Mouse (Mus musculus) ES-Bruce4 (cell line): Measurements from ENCODE around the gene Foxs1. TPM values are rescaled to one million over a fixed set of nuclear protein-coding genes. Genes with fewer than 3 reads are reported as not detected.

Experiments
- H3K27ac ChIP-seq: 2 replicates; pipeline ENCODE4 v1.5.1; 2012; ENCODE audit warnings: low read length, inconsistent platforms; ENCODE audit not compliant: insufficient read depth
- H3K27me3 ChIP-seq: 2 replicates; pipeline ENCODE4 v1.6.1; 2012; ENCODE audit warnings: mild to moderate bottlenecking, low read length, inconsistent platforms; ENCODE audit not compliant: control insufficient read depth, poor library complexity, insufficient read depth, severe bottlenecking
- H3K36me3 ChIP-seq: 2 replicates; pipeline ENCODE4 v1.6.1; 2012; ENCODE audit warnings: inconsistent platforms, mild to moderate bottlenecking, low read length, moderate library complexity; ENCODE audit not compliant: control insufficient read depth, poor library complexity, insufficient read depth, severe bottlenecking
- H3K4me1 ChIP-seq: one replicate; pipeline ENCODE4 v1.8.1; 2011; ENCODE audit warnings: low read length; ENCODE audit not compliant: control insufficient read depth, insufficient read depth
- H3K4me3 ChIP-seq: 2 replicates; pipeline ENCODE4 v1.5.1; 2011; ENCODE audit warnings: low read depth, mild to moderate bottlenecking, low read length
- H3K9ac ChIP-seq: 2 replicates; pipeline ENCODE4 v1.6.1; 2012; ENCODE audit warnings: low read depth, mild to moderate bottlenecking, inconsistent platforms; ENCODE audit not compliant: poor library complexity, severe bottlenecking
- H3K9me3 ChIP-seq: replicated peaks from 2 replicates; pipeline ENCODE4 v1.6.1; 2012; ENCODE audit warnings: mild to moderate bottlenecking, low read length, inconsistent platforms; ENCODE audit not compliant: control insufficient read depth, poor library complexity, insufficient read depth, severe bottlenecking
- CTCF ChIP-seq: IDR thresholded peaks from one replicate; pipeline ENCODE4 v1.8.1; 2011; ENCODE audit warnings: low read depth, low read length
- EP300 ChIP-seq: IDR thresholded peaks from 2 replicates; pipeline ENCODE4 v1.6.1; 2011; ENCODE audit warnings: low read depth, low read length; ENCODE audit not compliant: insufficient read depth
- POLR2A ChIP-seq: IDR thresholded peaks from one replicate; pipeline ENCODE4 v1.8.1; 2011; ENCODE audit warnings: low read length; ENCODE audit not compliant: insufficient read depth
- polyA plus RNA-seq: library from polyadenylated mRNA; stranded (reverse); fragments of >200 nt; gene quantifications from 2 replicates; pipeline ENCODE4 v1.2.4, GENCODE M21; 2011; ENCODE audit warnings: low read depth; ENCODE audit not compliant: missing spikeins, insufficient read depth, insufficient read length

Gene Foxs1
- polyA plus RNA-seq, 1 experiment, result not detected

DNA sequence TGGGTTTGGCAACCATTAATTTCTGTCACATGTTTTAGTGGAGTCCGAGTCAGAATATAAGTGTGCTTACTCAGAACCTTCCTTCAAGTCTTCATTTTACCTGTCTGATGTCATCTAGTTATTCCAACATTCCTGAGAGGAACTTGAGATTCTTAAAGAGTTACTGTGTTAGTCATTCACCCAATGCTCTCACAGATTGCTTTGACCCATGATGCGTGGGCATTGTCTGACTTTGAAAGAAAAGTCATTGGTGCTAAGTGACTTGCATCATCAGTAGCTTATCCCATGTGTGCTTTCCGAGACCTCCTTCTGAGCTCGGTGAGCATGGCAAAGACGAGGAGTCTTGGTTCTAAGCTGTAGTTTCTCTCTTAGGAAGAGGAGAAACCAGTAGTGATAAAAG lies 44.2 kb downstream of the Foxs1 start:
- H3K36me3 ChIP-seq, result peaks cover 82% of the 10 kb centered on the region
- no peaks in the 10 kb centered on the region for H3K4me1 ChIP-seq

GRCm38 (mm10) chr2:152887230-152887629 lies 45.8 kb downstream of the Foxs1 start:
- H3K27ac ChIP-seq, result no peak overlapping the region
- H3K9ac ChIP-seq, result no peak overlapping the region
- no peaks in the 10 kb centered on the region for H3K9me3 ChIP-seq
- no peaks in the 10 kb centered on the region for H3K27me3 ChIP-seq
- TF ChIP-seq EP300, result no peak
- TF ChIP-seq CTCF, result no peak
- TF ChIP-seq POLR2A, result no peak
- no peak overlapping the region for H3K4me3 ChIP-seq
- peaks cover 80% of the 10 kb centered on the region for H3K36me3 ChIP-seq
- no peaks in the 10 kb centered on the region for H3K4me1 ChIP-seq

More for the DNA sequence above, 44.2 kb downstream of the Foxs1 start:
- Histone ChIP-seq H3K27me3 (no peaks in the 10 kb centered on the region), H3K9ac (no peak overlapping the region), H3K4me3 (no peak overlapping the region), H3K27ac (no peak overlapping the region), H3K9me3 (no peaks in the 10 kb centered on the region)
- no peak for TF ChIP-seq CTCF
- no peak for TF ChIP-seq POLR2A
- no peak for TF ChIP-seq EP300

DNA sequence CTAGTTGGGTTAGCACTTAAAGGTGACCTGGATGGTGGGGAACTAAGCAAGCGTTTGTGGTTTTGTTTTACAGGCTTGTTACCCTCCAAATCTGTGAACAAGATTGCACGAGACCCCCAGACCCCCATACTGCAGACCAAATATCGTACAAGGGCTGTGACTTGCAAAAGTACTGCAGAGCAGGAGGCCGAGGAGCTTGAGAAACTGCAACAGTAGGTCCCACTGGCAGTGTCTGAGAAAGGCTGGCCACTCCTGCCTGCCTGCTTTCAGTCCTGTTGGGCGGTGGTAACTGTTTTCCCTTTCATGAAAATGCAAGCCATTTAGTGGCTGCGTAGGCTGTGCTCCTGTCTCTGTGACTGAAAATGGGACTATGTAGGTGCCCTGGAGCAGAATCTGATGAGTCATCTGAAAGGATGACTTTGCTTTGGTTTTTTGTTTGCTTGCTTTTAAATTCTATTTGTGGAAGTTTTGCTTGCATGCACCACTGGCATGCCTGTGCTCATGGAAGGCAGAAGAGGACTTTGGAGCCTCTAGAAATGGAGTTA lies 48.8 kb downstream of the Foxs1 start:
- H3K4me3 ChIP-seq, result no peak overlapping the region
- H3K27me3 ChIP-seq, result no peaks in the 10 kb centered on the region
- no peak overlapping the region for H3K9ac ChIP-seq
- H3K4me1 ChIP-seq, result no peaks in the 10 kb centered on the region
- TF ChIP-seq EP300 (no peak), POLR2A (no peak), CTCF (no peak)
- H3K27ac ChIP-seq, result peak overlapping the region; percentile 63
- peaks cover 82% of the 10 kb centered on the region for H3K36me3 ChIP-seq
- H3K9me3 ChIP-seq, result no peaks in the 10 kb centered on the region

Other genes starting within 250 kb of the Foxs1 start
- gene Mcts2, start 246.2 kb downstream of the Foxs1 start, polyA plus RNA-seq, result 31.2 and 31.5 TPM in 2 replicates
- 19.0 and 20.5 TPM in 2 replicates for gene Id1, start 197.0 kb downstream of the Foxs1 start, polyA plus RNA-seq
- gene Cox4i2, start 179.0 kb downstream of the Foxs1 start, polyA plus RNA-seq, result 0.94 and 1.1 TPM in 2 replicates
- 108 TPM in 2 replicates for gene Bcl2l1, start 101.5 kb downstream of the Foxs1 start, polyA plus RNA-seq
- gene Tpx2, start 85.2 kb downstream of the Foxs1 start, polyA plus RNA-seq, result 183 TPM in 2 replicates
- gene Mylk2, start 21.9 kb downstream of the Foxs1 start, polyA plus RNA-seq, result not detected in 2 replicates
- gene Dusp15, start 18.5 kb upstream of the Foxs1 start, polyA plus RNA-seq, result 0.36 TPM in 1 of 2 replicates, not detected in the other
- gene Ttll9, start 29.3 kb upstream of the Foxs1 start, polyA plus RNA-seq, result 2.1 and 2.7 TPM in 2 replicates
- gene Pdrg1, start 82.2 kb upstream of the Foxs1 start, polyA plus RNA-seq, result 39.8 and 44.2 TPM in 2 replicates
- gene Xkr7, start 98.6 kb upstream of the Foxs1 start, polyA plus RNA-seq, result not detected in 2 replicates
- not detected in 2 replicates for gene Ccm2l, start 132.7 kb upstream of the Foxs1 start, polyA plus RNA-seq
- 2.4 TPM in 2 replicates for gene Hck, start 175.3 kb upstream of the Foxs1 start, polyA plus RNA-seq
- gene Tm9sf4, start 228.1 kb upstream of the Foxs1 start, polyA plus RNA-seq, result 83.2 and 98.0 TPM in 2 replicates